Mouse (Mus musculus): ENCODE results near the gene Exosc10.

Gene Exosc10

GRCm38 (mm10) chr4:148573222-148573621 is 15.0 kb downstream of the Exosc10 start:
- no peak for DNase-seq (ENCODE audit: low spot score)

- DNase-seq (ENCODE audit: low spot score) = no peak
These were observed 22.5 kb downstream of the Exosc10 start for GRCm38 (mm10) chr4:148580765-148581164.

GRCm38 (mm10) chr4:148581422-148581821 is 23.2 kb downstream of the Exosc10 start:
- DNase-seq (ENCODE audit: low spot score) = no peak

GRCm38 (mm10) chr4:148583257-148583656 is 25.0 kb downstream of the Exosc10 start:
- no peak for DNase-seq (ENCODE audit: low spot score)

GRCm38 (mm10) chr4:148586648-148587047 is 28.4 kb downstream of the Exosc10 start:
- no peak for DNase-seq (ENCODE audit: low spot score)

- DNase-seq (ENCODE audit: low spot score) = no peak
These were observed 30.6 kb downstream of the Exosc10 start for GRCm38 (mm10) chr4:148588793-148589192.

- no peak for DNase-seq (ENCODE audit: low spot score)
These were observed 31.3 kb downstream of the Exosc10 start for GRCm38 (mm10) chr4:148589565-148589964.

GRCm38 (mm10) chr4:148590421-148591170 is 32.4 kb downstream of the Exosc10 start:
- peak; percentile 28 for DNase-seq (ENCODE audit: low spot score)

- DNase-seq (ENCODE audit: low spot score) = peak; percentile 97
These were observed 33.0 kb downstream of the Exosc10 start, which contains the start of gene Srm for GRCm38 (mm10) chr4:148591171-148591630. Gene Srm, plus strand, starts transcription at chr4:148591503.

- peak; percentile 34 for DNase-seq (ENCODE audit: low spot score)
These were observed 33.6 kb downstream of the Exosc10 start for GRCm38 (mm10) chr4:148591637-148592380.

GRCm38 (mm10) chr4:148593996-148594395 is 35.8 kb downstream of the Exosc10 start:
- no peak for DNase-seq (ENCODE audit: low spot score)

GRCm38 (mm10) chr4:148595916-148596315 is 37.7 kb downstream of the Exosc10 start:
- peak; percentile 60 for DNase-seq (ENCODE audit: low spot score)

GRCm38 (mm10) chr4:148596731-148597130 is 38.5 kb downstream of the Exosc10 start:
- DNase-seq (ENCODE audit: low spot score) = no peak

GRCm38 (mm10) chr4:148598826-148599225 is 40.6 kb downstream of the Exosc10 start:
- DNase-seq (ENCODE audit: low spot score) = no peak

GRCm38 (mm10) chr4:148600316-148600715 is 42.1 kb downstream of the Exosc10 start:
- no peak for DNase-seq (ENCODE audit: low spot score)

- DNase-seq (ENCODE audit: low spot score) = no peak
These were observed 43.6 kb downstream of the Exosc10 start for GRCm38 (mm10) chr4:148601871-148602270.

GRCm38 (mm10) chr4:148602357-148603120 is 44.3 kb downstream of the Exosc10 start, which contains the start of gene Masp2:
Gene Masp2, plus strand, starts transcription at chr4:148602554.
- no peak for DNase-seq (ENCODE audit: low spot score)

GRCm38 (mm10) chr4:148603376-148604139 is 45.3 kb downstream of the Exosc10 start:
- DNase-seq (ENCODE audit: low spot score) = no peak

GRCm38 (mm10) chr4:148604141-148604540 is 45.9 kb downstream of the Exosc10 start:
- no peak for DNase-seq (ENCODE audit: low spot score)

- DNase-seq (ENCODE audit: low spot score) = peak; percentile 82
These were observed 46.4 kb downstream of the Exosc10 start for GRCm38 (mm10) chr4:148604541-148605165.

GRCm38 (mm10) chr4:148607758-148608157 is 49.5 kb downstream of the Exosc10 start:
- DNase-seq (ENCODE audit: low spot score) = peak; percentile 74

Measured in retina, embryonic 14.5 days (tissue).